ENCODE assay signal across 8 mouse cellular contexts in the genomic region with DNA sequence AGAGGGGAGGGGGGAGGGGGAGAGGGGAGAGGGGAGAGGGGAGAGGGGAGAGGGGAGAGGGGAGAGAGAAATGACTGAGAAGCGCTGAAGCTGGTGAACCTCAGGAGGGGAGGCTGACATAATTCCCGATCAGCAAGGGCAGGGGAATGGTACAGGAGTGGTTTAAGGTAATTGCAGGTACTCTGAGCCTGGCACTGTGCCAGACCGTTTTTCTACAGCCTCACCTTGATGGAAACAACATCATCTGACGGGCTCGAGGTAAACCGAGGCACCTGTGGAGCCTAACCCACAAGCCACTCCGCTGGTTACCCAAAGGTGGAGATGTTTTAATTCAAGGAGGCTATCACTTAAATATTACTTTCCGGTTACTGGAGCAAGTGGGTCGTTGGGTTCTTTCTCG. TPM values are rescaled to one million over a fixed set of nuclear protein-coding genes. Genes with fewer than 3 reads are reported as not detected.
DNase-seq lines count a peak whose midpoint lies in the region; ATAC-seq and TF ChIP-seq lines count a peak whose summit lies in the region.

No protein-coding gene starts in this region.

- H3K36me3 ChIP-seq in intestine, postnatal 0 days (ENCODE audit: control insufficient read depth, insufficient read depth), result no peaks in the 10 kb centered on the region
- H3K36me3 ChIP-seq in midbrain, postnatal 0 days (ENCODE audit: insufficient read depth, low read length), result no peaks in the 10 kb centered on the region

- TF ChIP-seq CTCF in embryonic fibroblast, embryonic 13.5 days (IDR thresholded peaks at IDR 0.05; ENCODE audit: borderline replicate concordance, insufficient read depth, low read length), result no peak
- no peak for TF ChIP-seq CTCF in intestine, postnatal 0 days (IDR thresholded peaks at IDR 0.05; ENCODE audit: low read depth)
- no peak for TF ChIP-seq CTCF in midbrain, postnatal 0 days (IDR thresholded peaks at IDR 0.05)

- H3K4me2 ChIP-seq in intestine, postnatal 0 days (replicated peaks; ENCODE audit: low read depth), result peak overlapping the region; percentile 75
- peak overlapping the region; percentile 96; the same call in 1 of the 2 replicates for H3K4me2 ChIP-seq in midbrain, postnatal 0 days (ENCODE audit: low read depth, low read length, poor library complexity, severe bottlenecking)

- H3K9ac ChIP-seq in intestine, postnatal 0 days (ENCODE audit: low read depth, low read length), result no peak overlapping the region
- H3K9ac ChIP-seq in midbrain, postnatal 0 days (replicated peaks; ENCODE audit: low read length, poor library complexity, severe bottlenecking), result no peak overlapping the region

- no peaks in the 10 kb centered on the region; the same call in 1 of the 2 replicates for H3K4me1 ChIP-seq in embryonic fibroblast, embryonic 13.5 days (ENCODE audit: control insufficient read depth, insufficient read depth, low read length)
- peaks cover 13% of the 10 kb centered on the region; the same call in 1 of the 2 replicates for H3K4me1 ChIP-seq in intestine, postnatal 0 days (replicated peaks; ENCODE audit: control insufficient read depth, insufficient read depth, low read length)
- H3K4me1 ChIP-seq in midbrain, postnatal 0 days (ENCODE audit: insufficient read depth, low read length), result peaks cover 4% of the 10 kb centered on the region; the same call in 1 of the 2 replicates

- no peak for TF ChIP-seq POLR2A in embryonic fibroblast, embryonic 13.5 days (IDR thresholded peaks at IDR 0.05; ENCODE audit: low read depth, low read length)

- H3K27ac ChIP-seq in embryonic fibroblast, embryonic 13.5 days (ENCODE audit: insufficient read depth, low read length), result peak overlapping the region; percentile 82
- H3K27ac ChIP-seq in intestine, postnatal 0 days (ENCODE audit: low read depth, low read length), result no peak overlapping the region
- no peak overlapping the region for H3K27ac ChIP-seq in midbrain, postnatal 0 days (ENCODE audit: low read depth, low read length)

- H3K4me3 ChIP-seq in embryonic fibroblast, embryonic 13.5 days (ENCODE audit: insufficient read depth, low read length), result peak overlapping the region; percentile 49
- H3K4me3 ChIP-seq in intestine, postnatal 0 days (ENCODE audit: low read depth, low read length), result peak overlapping the region; percentile 56
- peak overlapping the region; percentile 48; the same call in 1 of the 2 replicates for H3K4me3 ChIP-seq in midbrain, postnatal 0 days (ENCODE audit: low read depth, low read length)

- peaks cover 18% of the 10 kb centered on the region for H3K27me3 ChIP-seq in intestine, postnatal 0 days (replicated peaks; ENCODE audit: control insufficient read depth, insufficient read depth, low read length)
- H3K27me3 ChIP-seq in midbrain, postnatal 0 days (ENCODE audit: insufficient read depth, low read length), result peaks cover 41% of the 10 kb centered on the region

- no peak for ATAC-seq in intestine, postnatal 0 days
- no peak for ATAC-seq in midbrain, postnatal 0 days (ENCODE audit: low FRiP score)

- DNase-seq in kidney, adult 8-10 months, result peak; percentile 14 to 15
- no peak for DNase-seq in kidney, adult 11 months
- no peak for DNase-seq in midbrain, postnatal 0 days (ENCODE audit: low spot score)
- no peak for DNase-seq in layer of hippocampus, postnatal 25 days (ENCODE audit: extremely low spot score in 1 of 2, low spot score in 1 of 2)
- DNase-seq in cerebellum, adult 11 months, result no peak
- no peak for DNase-seq in urinary bladder, postnatal 36 days (ENCODE audit: low spot score in 2 of 2)

- no peaks in the 10 kb centered on the region for H3K9me3 ChIP-seq in intestine, postnatal 0 days (ENCODE audit: control insufficient read depth)
- no peaks in the 10 kb centered on the region for H3K9me3 ChIP-seq in midbrain, postnatal 0 days (ENCODE audit: low read length)

- 23% methylated on average over 10 of the region's 10 CpGs for WGBS in intestine, postnatal 0 days
- WGBS in midbrain, postnatal 0 days, result 54% methylated on average over 10 of the region's 10 CpGs

RNA-seq across cellular contexts. Expression of gene Pdzrn3, which starts 1.6 kb away (rescaled TPM):
- polyA plus RNA-seq in embryonic fibroblast, embryonic 13.5 days (2011; ENCODE audit: insufficient read length, low read depth, missing spikeins), result 65.4 and 67.9 TPM in 2 replicates
- 5.3 and 5.5 TPM in 2 replicates for polyA plus RNA-seq in intestine, postnatal 0 days (2015; fragmentation: Nextera tagmentation; extraction: Ambion mirVana)
- 26.0 and 27.2 TPM in 2 replicates for total RNA-seq in midbrain, postnatal 0 days (2014; rRNA removed)
- 10.7 and 10.8 TPM in 2 replicates for polyA plus RNA-seq in midbrain, postnatal 0 days (2015; fragmentation: Nextera tagmentation; extraction: Ambion mirVana)
- 1 to 10 TPM; 8.4 to 9.9 TPM for total RNA-seq in layer of hippocampus, postnatal 25 days (2021)

Comparison
In these comparisons a context has a peak if more than half of its experiments do, and no peak if none do; other contexts are left out.
1. DNase-seq: peak in kidney, adult 8-10 months (2 of 2); none in kidney, adult 11 months (single experiment), midbrain, postnatal 0 days (single experiment), layer of hippocampus, postnatal 25 days (0 of 2), cerebellum, adult 11 months (single experiment) and urinary bladder, postnatal 36 days (0 of 2).
2. Peak in every context shown above with its lines, with median percentiles within 50 percentile points of each other: H3K4me3 ChIP-seq.